Mouse (Mus musculus): ENCODE results near the gene Ripk1.

Ripk1 gene

GRCm38 (mm10) chr13:34002058-34003006 is at the start of gene Ripk1, which contains the start of gene Serpinb6a:
Gene Ripk1, plus strand, starts transcription at chr13:34002363.
Gene Serpinb6a, minus strand, starts transcription at chr13:34002794.
- peak; percentile 54 for DNase-seq (ENCODE audit: low read depth)

GRCm38 (mm10) chr13:33952947-33953346 is 49.2 kb upstream of the Ripk1 start:
- DNase-seq (ENCODE audit: low read depth) = no peak

GRCm38 (mm10) chr13:33956571-33957421 is 45.4 kb upstream of the Ripk1 start:
- DNase-seq (ENCODE audit: low read depth) = no peak

GRCm38 (mm10) chr13:33959771-33960170 is 42.4 kb upstream of the Ripk1 start:
- DNase-seq (ENCODE audit: low read depth) = no peak

- DNase-seq (ENCODE audit: low read depth) = peak; percentile 64
These were observed 37.7 kb upstream of the Ripk1 start, which contains the start of gene Nqo2 for GRCm38 (mm10) chr13:33964206-33965046. Gene Nqo2, plus strand, starts transcription at chr13:33964687.

GRCm38 (mm10) chr13:33965056-33966024 is 36.8 kb upstream of the Ripk1 start:
- DNase-seq (ENCODE audit: low read depth) = no peak

GRCm38 (mm10) chr13:33966025-33966412 is 36.1 kb upstream of the Ripk1 start:
- no peak for DNase-seq (ENCODE audit: low read depth)

- DNase-seq (ENCODE audit: low read depth) = no peak
These were observed 35.6 kb upstream of the Ripk1 start for GRCm38 (mm10) chr13:33966574-33966973.

- no peak for DNase-seq (ENCODE audit: low read depth)
These were observed 12.5 kb upstream of the Ripk1 start for GRCm38 (mm10) chr13:33989625-33990024.

GRCm38 (mm10) chr13:33995197-33995596 is 7.0 kb upstream of the Ripk1 start:
- peak; percentile 39 for DNase-seq (ENCODE audit: low read depth)

GRCm38 (mm10) chr13:34003058-34003457 is 895 bp downstream of the Ripk1 start:
- DNase-seq (ENCODE audit: low read depth) = no peak

- no peak for DNase-seq (ENCODE audit: low read depth)
These were observed 5.1 kb downstream of the Ripk1 start for GRCm38 (mm10) chr13:34007234-34007633.

GRCm38 (mm10) chr13:34016927-34017569 is 14.9 kb downstream of the Ripk1 start:
- DNase-seq (ENCODE audit: low read depth) = no peak

GRCm38 (mm10) chr13:34018521-34018920 is 16.4 kb downstream of the Ripk1 start:
- no peak for DNase-seq (ENCODE audit: low read depth)

GRCm38 (mm10) chr13:34021998-34022397 is 19.8 kb downstream of the Ripk1 start:
- no peak for DNase-seq (ENCODE audit: low read depth)

GRCm38 (mm10) chr13:34032041-34032440 is 29.9 kb downstream of the Ripk1 start:
- no peak for DNase-seq (ENCODE audit: low read depth)

- DNase-seq (ENCODE audit: low read depth) = no peak
These were observed 33.3 kb downstream of the Ripk1 start for GRCm38 (mm10) chr13:34035424-34035823.

GRCm38 (mm10) chr13:34036726-34037125 is 34.6 kb downstream of the Ripk1 start:
- DNase-seq (ENCODE audit: low read depth) = no peak

- DNase-seq (ENCODE audit: low read depth) = peak; percentile 79
These were observed 35.3 kb downstream of the Ripk1 start, which contains the start of gene Bphl for GRCm38 (mm10) chr13:34037172-34038055. Gene Bphl, plus strand, starts transcription at chr13:34037597.

Data from fibroblast of lung, adult 2 months (primary cell).